In genomic region chr3:63772617-63773305, GRCm38 (mm10) we compare ENCODE assay signal across 13 mouse cellular contexts.
DNase-seq lines count a peak whose midpoint lies in the region; ATAC-seq and TF ChIP-seq lines count a peak whose summit lies in the region.
"Had no signal": no experiment of that assay in that cellular context is flagged by ENCODE, and none has a peak within 500 bp of the region (broad histone marks: within the 10 kb centered on the region; RNA-seq: fewer than 3 reads in every experiment).

No protein-coding gene starts in this region.

- no peak overlapping the region for H3K27ac ChIP-seq in heart, adult 2 months
- H3K27ac ChIP-seq in heart, embryonic 10.5 days: no peak overlapping the region
- no peak overlapping the region for H3K27ac ChIP-seq in neural tube, embryonic 14.5 days (ENCODE audit: low read depth, low read length)
- H3K27ac ChIP-seq: embryonic facial prominence, embryonic 12.5 days; forebrain, embryonic 15.5 days; hindbrain, embryonic 13.5 days had no signal

- peak; percentile 54; the same call in 1 of the 2 replicates for ATAC-seq in neural tube, embryonic 14.5 days (ENCODE audit: low read depth)
- ATAC-seq: forebrain, embryonic 15.5 days had no signal

- H3K36me3 ChIP-seq in heart, adult 2 months (ENCODE audit: control insufficient read depth, insufficient read depth, low read length): no peaks in the 10 kb centered on the region
- H3K36me3 ChIP-seq in heart, embryonic 10.5 days: no peaks in the 10 kb centered on the region
- no peaks in the 10 kb centered on the region for H3K36me3 ChIP-seq in neural tube, embryonic 14.5 days (ENCODE audit: control insufficient read depth, insufficient read depth, low read length)
- H3K36me3 ChIP-seq: embryonic facial prominence, embryonic 12.5 days; forebrain, embryonic 15.5 days; hindbrain, embryonic 13.5 days had no signal

- no peak overlapping the region for H3K4me3 ChIP-seq in heart, adult 2 months
- no peak overlapping the region for H3K4me3 ChIP-seq in heart, embryonic 10.5 days
- no peak overlapping the region for H3K4me3 ChIP-seq in neural tube, embryonic 14.5 days (ENCODE audit: low read depth, low read length)
- H3K4me3 ChIP-seq: embryonic facial prominence, embryonic 12.5 days; forebrain, embryonic 15.5 days; hindbrain, embryonic 13.5 days had no signal

- no peak for TF ChIP-seq POLR2A in heart, adult 2 months (IDR thresholded peaks at IDR 0.05; ENCODE audit: insufficient read depth, low read depth, low read length)

- no peaks in the 10 kb centered on the region for H3K9me3 ChIP-seq in heart, embryonic 10.5 days
- H3K9me3 ChIP-seq in neural tube, embryonic 14.5 days (ENCODE audit: control insufficient read depth, low read length): no peaks in the 10 kb centered on the region
- H3K9me3 ChIP-seq: embryonic facial prominence, embryonic 12.5 days; forebrain, embryonic 15.5 days; hindbrain, embryonic 13.5 days had no signal

- TF ChIP-seq CTCF in heart, adult 2 months (IDR thresholded peaks at IDR 0.05): no peak

- no peaks in the 10 kb centered on the region for H3K27me3 ChIP-seq in heart, adult 2 months (ENCODE audit: control insufficient read depth, insufficient read depth, low read length)
- no peaks in the 10 kb centered on the region for H3K27me3 ChIP-seq in heart, embryonic 10.5 days (ENCODE audit: insufficient read depth, poor library complexity, severe bottlenecking)
- no peaks in the 10 kb centered on the region for H3K27me3 ChIP-seq in neural tube, embryonic 14.5 days (ENCODE audit: control insufficient read depth, insufficient read depth, low read length)
- H3K27me3 ChIP-seq: embryonic facial prominence, embryonic 12.5 days; forebrain, embryonic 15.5 days; hindbrain, embryonic 13.5 days had no signal

- TF ChIP-seq EP300 in heart, adult 2 months (IDR thresholded peaks at IDR 0.05; ENCODE audit: insufficient read depth, low read depth, low read length): no peak

- H3K9ac ChIP-seq in heart, adult 2 months (ENCODE audit: low read depth, low read length): no peak overlapping the region
- no peak overlapping the region for H3K9ac ChIP-seq in neural tube, embryonic 14.5 days (replicated peaks; ENCODE audit: low read depth, low read length)
- H3K9ac ChIP-seq: embryonic facial prominence, embryonic 12.5 days; forebrain, embryonic 15.5 days; hindbrain, embryonic 13.5 days had no signal

- H3K4me1 ChIP-seq in heart, adult 2 months (ENCODE audit: control insufficient read depth, insufficient read depth, low read length): no peaks in the 10 kb centered on the region
- no peaks in the 10 kb centered on the region for H3K4me1 ChIP-seq in heart, embryonic 10.5 days
- no peaks in the 10 kb centered on the region for H3K4me1 ChIP-seq in neural tube, embryonic 14.5 days (ENCODE audit: control insufficient read depth, insufficient read depth, low read length)
- H3K4me1 ChIP-seq: embryonic facial prominence, embryonic 12.5 days; forebrain, embryonic 15.5 days; hindbrain, embryonic 13.5 days had no signal

- 53% methylated on average over 7 of the region's 7 CpGs for WGBS in heart, adult 2 months
- 78% methylated on average over 7 of the region's 7 CpGs for WGBS in heart, embryonic 10.5 days
- WGBS in neural tube, embryonic 14.5 days: 60% methylated on average over 7 of the region's 7 CpGs

- no peaks in the 10 kb centered on the region for H3K79me2 ChIP-seq in heart, adult 2 months (replicated peaks; ENCODE audit: control insufficient read depth, insufficient read depth, low read length)

- no peak overlapping the region for H3K4me2 ChIP-seq in neural tube, embryonic 14.5 days (ENCODE audit: low read depth, low read length)
- H3K4me2 ChIP-seq: embryonic facial prominence, embryonic 12.5 days; forebrain, embryonic 15.5 days; hindbrain, embryonic 13.5 days had no signal

- DNase-seq in heart, adult 2 months: peak; percentile 9 to 22
- DNase-seq in heart, embryonic 10.5 days (ENCODE audit: low spot score): no peak
- DNase-seq in neural tube, embryonic 10.5 days (ENCODE audit: extremely low spot score, low spot score): no peak
- DNase-seq in heart, adult 9 months (ENCODE audit: low spot score in 2 of 2): peak; percentile 1 to 7
- DNase-seq in skeletal muscle tissue, adult 2 months (ENCODE audit: low read depth, low spot score): peak; percentile 65
- DNase-seq in frontal cortex, postnatal 25 days (ENCODE audit: low spot score in 2 of 2): no peak
- DNase-seq in thymus, postnatal 25 days: no peak
- DNase-seq: cerebellum, adult 11 months; lung, adult 2 months had no signal

- intact Hi-C loops in heart, adult 2 months (cut with DNase I): no loop called here

Comparison
In these comparisons a context has a peak if more than half of its experiments do, and no peak if none do; other contexts are left out.
1. DNase-seq: peak in heart, adult 2 months (2 of 2), heart, adult 9 months (2 of 2) and skeletal muscle tissue, adult 2 months (single experiment); none in heart, embryonic 10.5 days (single experiment), neural tube, embryonic 10.5 days (single experiment), frontal cortex, postnatal 25 days (0 of 2) and thymus, postnatal 25 days (single experiment).